Mouse (Mus musculus) neural tube, embryonic 14.5 days (tissue): ENCODE measurements around the gene Lyrm7. TPM values are rescaled to one million over a fixed set of nuclear protein-coding genes. Genes with fewer than 3 reads are reported as not detected.
A peak's percentile ranks its signal among the peaks of the same experiment; 100 is the strongest.

ENCODE experiments used
- ATAC-seq: fragments of 200-750 bp; cut with Nextera tagmentation; 2 replicates; pipeline ENCODE4 v1.8.0; 2017; ENCODE audit warnings: low read depth, mild to moderate bottlenecking, moderate TSS enrichment, moderate library complexity
- H3K27ac ChIP-seq: fragments of 300-500 bp; sonication (generic); 2 replicates; pipeline ENCODE4 v1.5.1; 2014; ENCODE audit warnings: low read depth, mild to moderate bottlenecking, control low read depth, low read length, moderate library complexity, mixed read lengths
- H3K27me3 ChIP-seq: fragments of 300-500 bp; sonication (generic); 2 replicates; pipeline ENCODE4 v1.6.1; 2014; ENCODE audit warnings: low read length; ENCODE audit not compliant: control insufficient read depth, insufficient read depth
- H3K36me3 ChIP-seq: fragments of 300-500 bp; sonication (generic); 2 replicates; pipeline ENCODE4 v1.6.1; 2014; ENCODE audit warnings: low read length, mixed read lengths; ENCODE audit not compliant: control insufficient read depth, insufficient read depth
- H3K4me1 ChIP-seq: fragments of 300-500 bp; sonication (generic); 2 replicates; pipeline ENCODE4 v1.6.1; 2014; ENCODE audit warnings: low read length; ENCODE audit not compliant: control insufficient read depth, insufficient read depth
- H3K4me2 ChIP-seq: fragments of 300-500 bp; sonication (generic); 2 replicates; pipeline ENCODE4 v1.6.1; 2014; ENCODE audit warnings: mild to moderate bottlenecking, low read depth, low read length, control low read depth
- H3K4me3 ChIP-seq: fragments of 300-500 bp; sonication (generic); 2 replicates; pipeline ENCODE4 v1.5.1; 2014; ENCODE audit warnings: low read depth, low read length, control low read depth, mixed read lengths
- H3K9ac ChIP-seq: fragments of 300-500 bp; sonication (generic); replicated peaks from 2 replicates; pipeline ENCODE4 v1.6.1; 2014; ENCODE audit warnings: low read depth, mild to moderate bottlenecking, control low read depth, low read length, mixed read lengths
- H3K9me3 ChIP-seq: fragments of 300-500 bp; sonication (generic); 2 replicates; pipeline ENCODE4 v1.6.1; 2016; ENCODE audit warnings: low read length; ENCODE audit not compliant: control insufficient read depth
- WGBS: fragments of 180-500 bp; shearing (Covaris S2); extraction: QIAGEN DNeasy Blood & Tissue Kit; methylation state at CpG from one replicate; pipeline ENCODE4 v1.1.7; 2014; 5-methylcytosine and 5-hydroxymethylcytosine counted together
- polyA plus RNA-seq: library from polyadenylated mRNA; unstranded; fragments of >200 nt; fragmentation: Nextera tagmentation; extraction: Ambion mirVana; gene quantifications from 2 replicates; pipeline ENCODE4 v1.2.1, GENCODE M21; 2014

The Lyrm7 gene
- polyA plus RNA-seq, 1 experiment from 2014 or later = 16.5 TPM

GRCm38 (mm10) chr11:54884937-54885336 is 24.2 kb upstream of the Lyrm7 start:
- no peaks in the 10 kb centered on the region for H3K27me3 ChIP-seq
- H3K4me3 ChIP-seq = no peak overlapping the region
- no peaks in the 10 kb centered on the region for H3K4me1 ChIP-seq
- WGBS = 6% methylated on average over 5 of the region's 5 CpGs
- no peaks in the 10 kb centered on the region for H3K36me3 ChIP-seq
- no peaks in the 10 kb centered on the region for H3K9me3 ChIP-seq
- H3K27ac ChIP-seq = no peak overlapping the region
- H3K9ac ChIP-seq = no peak overlapping the region
- no peak overlapping the region for H3K4me2 ChIP-seq
- ATAC-seq = no peak

GRCm38 (mm10) chr11:54884197-54884828 is 23.6 kb upstream of the Lyrm7 start:
- Histone ChIP-seq H3K36me3 (no peaks in the 10 kb centered on the region), H3K27me3 (no peaks in the 10 kb centered on the region), H3K9me3 (no peaks in the 10 kb centered on the region), H3K4me2 (no peak overlapping the region), H3K27ac (no peak overlapping the region), H3K9ac (no peak overlapping the region), H3K4me3 (no peak overlapping the region), H3K4me1 (no peaks in the 10 kb centered on the region)
- ATAC-seq = no peak
- WGBS = 66% methylated on average over 5 of the region's 5 CpGs

- Histone ChIP-seq H3K4me2 (no peak overlapping the region), H3K9ac (no peak overlapping the region), H3K27me3 (no peaks in the 10 kb centered on the region), H3K4me3 (no peak overlapping the region), H3K27ac (no peak overlapping the region), H3K36me3 (no peaks in the 10 kb centered on the region), H3K9me3 (no peaks in the 10 kb centered on the region), H3K4me1 (no peaks in the 10 kb centered on the region)
- WGBS = 55% methylated on average over 8 of the region's 8 CpGs
- ATAC-seq = no peak
Measured at GRCm38 (mm10) chr11:54882671-54883070, 22.0 kb upstream of the Lyrm7 start.

GRCm38 (mm10) chr11:54881051-54881474 is 20.3 kb upstream of the Lyrm7 start:
- H3K27me3 ChIP-seq = no peaks in the 10 kb centered on the region
- H3K9me3 ChIP-seq = no peaks in the 10 kb centered on the region
- H3K9ac ChIP-seq = no peak overlapping the region
- WGBS = 12% methylated on average over 2 of the region's 2 CpGs
- no peak; the same call in 1 of the 2 replicates for ATAC-seq
- H3K36me3 ChIP-seq = no peaks in the 10 kb centered on the region
- H3K27ac ChIP-seq = no peak overlapping the region
- no peak overlapping the region for H3K4me3 ChIP-seq
- H3K4me1 ChIP-seq = no peaks in the 10 kb centered on the region
- H3K4me2 ChIP-seq = no peak overlapping the region

- no peak for ATAC-seq
- Histone ChIP-seq H3K9ac (no peak overlapping the region), H3K4me2 (no peak overlapping the region), H3K27me3 (no peaks in the 10 kb centered on the region), H3K36me3 (no peaks in the 10 kb centered on the region), H3K9me3 (no peaks in the 10 kb centered on the region), H3K4me1 (no peaks in the 10 kb centered on the region), H3K4me3 (no peak overlapping the region), H3K27ac (no peak overlapping the region)
- 86% methylated on average over 10 of the region's 10 CpGs for WGBS
Measured at GRCm38 (mm10) chr11:54879922-54880321, 19.2 kb upstream of the Lyrm7 start.

- no peak overlapping the region for H3K4me3 ChIP-seq
- no peaks in the 10 kb centered on the region; the same call in 1 of the 2 replicates for H3K36me3 ChIP-seq
- H3K4me1 ChIP-seq = no peaks in the 10 kb centered on the region
- no peak; the same call in 1 of the 2 replicates for ATAC-seq
- no peaks in the 10 kb centered on the region for H3K9me3 ChIP-seq
- no peak overlapping the region for H3K9ac ChIP-seq
- 42% methylated on average over 4 of the region's 4 CpGs for WGBS
- H3K4me2 ChIP-seq = no peak overlapping the region
- no peaks in the 10 kb centered on the region for H3K27me3 ChIP-seq
- no peak overlapping the region for H3K27ac ChIP-seq
Measured at GRCm38 (mm10) chr11:54879434-54879833, 18.7 kb upstream of the Lyrm7 start.

GRCm38 (mm10) chr11:54878893-54879292 is 18.2 kb upstream of the Lyrm7 start:
- no peak for ATAC-seq

GRCm38 (mm10) chr11:54876031-54876430 is 15.3 kb upstream of the Lyrm7 start:
- no peak overlapping the region for H3K4me2 ChIP-seq
- no peak overlapping the region for H3K9ac ChIP-seq
- no peaks in the 10 kb centered on the region for H3K27me3 ChIP-seq
- no peak overlapping the region for H3K4me3 ChIP-seq
- H3K36me3 ChIP-seq = peaks cover 25% of the 10 kb centered on the region
- no peak overlapping the region for H3K27ac ChIP-seq
- no peaks in the 10 kb centered on the region for H3K9me3 ChIP-seq
- whole genome bisulfite sequencing = 94% methylated on average over 5 of the region's 5 CpGs
- no peak for ATAC-seq
- H3K4me1 ChIP-seq = no peaks in the 10 kb centered on the region

More at GRCm38 (mm10) chr11:54878893-54879292, 18.2 kb upstream of the Lyrm7 start:
- Histone ChIP-seq H3K9me3 (no peaks in the 10 kb centered on the region), H3K36me3 (peaks cover 5% of the 10 kb centered on the region; the same call in 1 of the 2 replicates), H3K4me2 (no peak overlapping the region), H3K9ac (no peak overlapping the region), H3K27me3 (no peaks in the 10 kb centered on the region), H3K4me3 (no peak overlapping the region), H3K27ac (no peak overlapping the region), H3K4me1 (no peaks in the 10 kb centered on the region)
- 91% methylated on average over 6 of the region's 6 CpGs for WGBS

- Histone ChIP-seq H3K27me3 (no peaks in the 10 kb centered on the region), H3K27ac (0 out of 2 replicates have a peak overlapping the region, but pooled peaks have one; percentile 22), H3K9me3 (no peaks in the 10 kb centered on the region), H3K4me2 (no peak overlapping the region), H3K36me3 (peaks cover 31% of the 10 kb centered on the region), H3K9ac (no peak overlapping the region), H3K4me1 (peaks cover 17% of the 10 kb centered on the region), H3K4me3 (no peak overlapping the region)
- ATAC-seq = peak; percentile 60; the same call in 1 of the 2 replicates
- 71% methylated on average over 7 of the region's 7 CpGs for WGBS
Measured at GRCm38 (mm10) chr11:54871831-54872537, 11.3 kb upstream of the Lyrm7 start.
